Mouse (Mus musculus) MEL (cell line): ENCODE measurements around the gene Sod1. TPM values are rescaled to one million over a fixed set of nuclear protein-coding genes. Genes with fewer than 3 reads are reported as not detected.
A peak's percentile ranks its signal among the peaks of the same experiment; 100 is the strongest.

Experiments
- DNase-seq: peaks from one replicate; pipeline ENCODE4 v3.0.0; 2011; ENCODE audit warnings: low read depth, low spot score
- H3K27ac ChIP-seq: 2 replicates; pipeline ENCODE4 v1.5.1; 2012; ENCODE audit warnings: low read depth, mild to moderate bottlenecking, control low read depth, low read length, moderate library complexity; ENCODE audit not compliant: control insufficient read depth
- H3K27me3 ChIP-seq, 2 experiments: fragments of 150-350 bp in 1 of 2; sonication (generic) in 1 of 2; 2 replicates each; pipeline ENCODE4 v1.6.1; 2012; ENCODE audit warnings: low read length in 2 of 2, mild to moderate bottlenecking in 2 of 2, improper control_type of control experiment in 1 of 2, moderate library complexity in 1 of 2; ENCODE audit not compliant: insufficient read depth in 2 of 2, control insufficient read depth in 1 of 2
- H3K36me3 ChIP-seq, 2 experiments: 2 replicates each; pipeline ENCODE4 v1.6.1; 2012 to 2014; ENCODE audit warnings: low read length in 2 of 2, improper control_type of control experiment in 1 of 2, inconsistent platforms in 1 of 2, mild to moderate bottlenecking in 1 of 2; ENCODE audit not compliant: insufficient read depth in 2 of 2, control insufficient read depth in 1 of 2
- H3K4me1 ChIP-seq, 2 experiments: fragments of 150-350 bp in 1 of 2; sonication (generic) in 1 of 2; 2 replicates each; pipeline ENCODE4 v1.6.1; 2012; ENCODE audit warnings: low read length in 2 of 2, improper control_type of control experiment in 1 of 2, mild to moderate bottlenecking in 1 of 2; ENCODE audit not compliant: insufficient read depth in 2 of 2, control insufficient read depth in 1 of 2
- H3K4me3 ChIP-seq, 2 experiments: fragments of 150-350 bp in 1 of 2; sonication (generic) in 1 of 2; 2 replicates each; pipeline ENCODE4 v1.5.1; 2012; ENCODE audit warnings: low read depth in 2 of 2, low read length in 2 of 2, mild to moderate bottlenecking in 2 of 2, moderate library complexity in 2 of 2, control low read depth in 1 of 2, improper control_type of control experiment in 1 of 2; ENCODE audit not compliant: control insufficient read depth in 1 of 2, insufficient read depth in 1 of 2
- H3K79me2 ChIP-seq: 2 replicates; pipeline ENCODE4 v1.6.1; 2012; ENCODE audit warnings: mild to moderate bottlenecking, low read length, moderate library complexity; ENCODE audit not compliant: control insufficient read depth, poor library complexity, insufficient read depth
- H3K9ac ChIP-seq: 2 replicates; pipeline ENCODE4 v1.6.1; 2012; ENCODE audit warnings: low read depth, mild to moderate bottlenecking, control low read depth, low read length, moderate library complexity; ENCODE audit not compliant: control insufficient read depth, poor library complexity, severe bottlenecking
- H3K9me3 ChIP-seq: fragments of 150-350 bp; sonication (generic); replicated peaks from 2 replicates; pipeline ENCODE4 v1.6.1; 2012; ENCODE audit warnings: mild to moderate bottlenecking, low read length, improper control_type of control experiment, moderate library complexity; ENCODE audit not compliant: insufficient read depth
- BHLHE40 ChIP-seq: IDR thresholded peaks from 2 replicates; pipeline ENCODE4 v1.6.1; 2012; ENCODE audit warnings: low read depth, mild to moderate bottlenecking, inconsistent platforms, low read length, improper control_type of control experiment, borderline replicate concordance
- CHD1 ChIP-seq: IDR thresholded peaks from 2 replicates; pipeline ENCODE4 v1.6.1; 2012; ENCODE audit warnings: low read depth, mild to moderate bottlenecking, inconsistent platforms, low read length, improper control_type of control experiment
- CHD2 ChIP-seq: IDR thresholded peaks from 2 replicates; pipeline ENCODE4 v1.6.1; 2011; ENCODE audit warnings: low read length, improper control_type of control experiment
- CTCF ChIP-seq, 3 experiments: IDR thresholded peaks in 2 of 3; conservative IDR thresholded peaks in 1 of 3; 2 replicates each; pipeline ENCODE4 v1.5.1; 2011 to 2012; ENCODE audit warnings: low read length in 3 of 3, low read depth in 2 of 3, mild to moderate bottlenecking in 2 of 3, improper control_type of control experiment in 1 of 3, inconsistent platforms in 1 of 3, mixed read lengths in 1 of 3, moderate library complexity in 1 of 3; ENCODE audit not compliant: control insufficient read depth in 1 of 3, insufficient read depth in 1 of 3, poor library complexity in 1 of 3, severe bottlenecking in 1 of 3
- E2F4 ChIP-seq: IDR thresholded peaks from 2 replicates; pipeline ENCODE4 v1.6.1; 2011; ENCODE audit warnings: low read depth, low read length, improper control_type of control experiment, borderline replicate concordance
- ELF1 ChIP-seq: IDR thresholded peaks from 2 replicates; pipeline ENCODE4 v1.6.1; 2014; ENCODE audit warnings: low read depth, mild to moderate bottlenecking, inconsistent platforms, low read length, improper control_type of control experiment, moderate library complexity
- EP300 ChIP-seq, 2 experiments: IDR thresholded peaks; 2 replicates each; pipeline ENCODE4 v1.6.1; 2011; ENCODE audit warnings: improper control_type of control experiment in 2 of 2, low read length in 2 of 2, low read depth in 1 of 2, mild to moderate bottlenecking in 1 of 2
- ETS1 ChIP-seq: IDR thresholded peaks from 2 replicates; pipeline ENCODE4 v1.6.1; 2012; ENCODE audit warnings: low read depth, mild to moderate bottlenecking, inconsistent platforms, low read length, improper control_type of control experiment, moderate library complexity
- GABPA ChIP-seq: IDR thresholded peaks from 2 replicates; pipeline ENCODE4 v1.6.1; 2012; ENCODE audit warnings: low read depth, mild to moderate bottlenecking, inconsistent platforms, low read length, improper control_type of control experiment, moderate library complexity
- GATA1 ChIP-seq: IDR thresholded peaks from 2 replicates; pipeline ENCODE4 v1.6.1; 2011; ENCODE audit warnings: low read depth, low read length, improper control_type of control experiment
- HCFC1 ChIP-seq: IDR thresholded peaks from 2 replicates; pipeline ENCODE4 v1.6.1; 2012; ENCODE audit warnings: low read depth, mild to moderate bottlenecking, inconsistent platforms, low read length, improper control_type of control experiment, moderate library complexity
- JUND ChIP-seq: IDR thresholded peaks from 2 replicates; pipeline ENCODE4 v1.6.1; 2011; ENCODE audit warnings: low read depth, mild to moderate bottlenecking, improper control_type of control experiment, low read length
- KAT2A ChIP-seq: conservative IDR thresholded peaks from 2 replicates; pipeline ENCODE4 v1.6.1; 2012; ENCODE audit warnings: low read depth, low read length, improper control_type of control experiment, inconsistent platforms
- MAFK ChIP-seq: IDR thresholded peaks from 2 replicates; pipeline ENCODE4 v1.6.1; 2011; ENCODE audit warnings: low read depth, mild to moderate bottlenecking, low read length, improper control_type of control experiment, borderline replicate concordance
- MAX ChIP-seq: IDR thresholded peaks from 2 replicates; pipeline ENCODE4 v1.6.1; 2011; ENCODE audit warnings: low read length, improper control_type of control experiment
- MAZ ChIP-seq: IDR thresholded peaks from 2 replicates; pipeline ENCODE4 v1.6.1; 2012; ENCODE audit warnings: low read depth, mild to moderate bottlenecking, inconsistent platforms, low read length, improper control_type of control experiment
- MEF2A ChIP-seq: IDR thresholded peaks from 2 replicates; pipeline ENCODE4 v1.6.1; 2014; ENCODE audit warnings: low read depth, mild to moderate bottlenecking, inconsistent platforms, low read length, improper control_type of control experiment; ENCODE audit not compliant: poor library complexity, insufficient replicate concordance, severe bottlenecking; ENCODE audit errors: extremely low read depth
- MXI1 ChIP-seq: IDR thresholded peaks from 2 replicates; pipeline ENCODE4 v1.6.1; 2011; ENCODE audit warnings: mild to moderate bottlenecking, low read depth, low read length, improper control_type of control experiment
- MYB ChIP-seq: IDR thresholded peaks from 2 replicates; pipeline ENCODE4 v1.6.1; 2011; ENCODE audit warnings: mild to moderate bottlenecking, low read depth, low read length, improper control_type of control experiment
- NELFE ChIP-seq: IDR thresholded peaks from 2 replicates; pipeline ENCODE4 v1.6.1; 2011; ENCODE audit warnings: low read depth, low read length, improper control_type of control experiment
- NRF1 ChIP-seq: IDR thresholded peaks from 2 replicates; pipeline ENCODE4 v1.6.1; 2014; ENCODE audit warnings: low read depth, mild to moderate bottlenecking, inconsistent platforms, low read length, improper control_type of control experiment, moderate library complexity; ENCODE audit not compliant: poor library complexity, insufficient read depth, severe bottlenecking
- POLR2A ChIP-seq, 2 experiments: IDR thresholded peaks; 2 replicates each; pipeline ENCODE4 v1.6.1; 2011 to 2012; ENCODE audit warnings: low read length in 2 of 2, mild to moderate bottlenecking in 2 of 2, control low read depth in 1 of 2, improper control_type of control experiment in 1 of 2, low read depth in 1 of 2, moderate library complexity in 1 of 2; ENCODE audit not compliant: control insufficient read depth in 1 of 2, insufficient read depth in 1 of 2, poor library complexity in 1 of 2
- POLR2AphosphoS2 ChIP-seq: IDR thresholded peaks from 2 replicates; pipeline ENCODE4 v1.6.1; 2011; ENCODE audit warnings: low read length, improper control_type of control experiment
- POLR2AphosphoS5 ChIP-seq: IDR thresholded peaks from 2 replicates; pipeline ENCODE4 v1.6.1; 2012; ENCODE audit warnings: low read depth, borderline replicate concordance, mild to moderate bottlenecking, inconsistent platforms, low read length, moderate library complexity, mixed read lengths
- RAD21 ChIP-seq: IDR thresholded peaks from 2 replicates; pipeline ENCODE4 v1.6.1; 2011; ENCODE audit warnings: mild to moderate bottlenecking, low read depth, low read length, improper control_type of control experiment
- SIN3A ChIP-seq: IDR thresholded peaks from 2 replicates; pipeline ENCODE4 v1.6.1; 2012; ENCODE audit warnings: low read length, improper control_type of control experiment, inconsistent platforms
- SMC3 ChIP-seq: IDR thresholded peaks from 2 replicates; pipeline ENCODE4 v1.6.1; 2011; ENCODE audit warnings: low read depth, low read length, improper control_type of control experiment
- TAL1 ChIP-seq: IDR thresholded peaks from 2 replicates; pipeline ENCODE4 v1.6.1; 2012; ENCODE audit warnings: mild to moderate bottlenecking, inconsistent platforms, low read length, moderate library complexity, mixed read lengths
- TCF12 ChIP-seq: IDR thresholded peaks from 2 replicates; pipeline ENCODE4 v1.6.1; 2014; ENCODE audit warnings: low read depth, mild to moderate bottlenecking, inconsistent platforms, low read length, improper control_type of control experiment, moderate library complexity
- UBTF ChIP-seq: IDR thresholded peaks from 2 replicates; pipeline ENCODE4 v1.6.1; 2012; ENCODE audit warnings: low read depth, mild to moderate bottlenecking, inconsistent platforms, low read length, improper control_type of control experiment, moderate library complexity, borderline replicate concordance; ENCODE audit not compliant: insufficient read depth
- USF1 ChIP-seq: IDR thresholded peaks from 2 replicates; pipeline ENCODE4 v1.6.1; 2014; ENCODE audit warnings: low read depth, mild to moderate bottlenecking, inconsistent platforms, low read length, improper control_type of control experiment, moderate library complexity
- ZC3H11A ChIP-seq: IDR thresholded peaks from 2 replicates; pipeline ENCODE4 v1.6.1; 2012; ENCODE audit warnings: low read depth, mild to moderate bottlenecking, inconsistent platforms, low read length, improper control_type of control experiment
- ZKSCAN1 ChIP-seq: IDR thresholded peaks from 2 replicates; pipeline ENCODE4 v1.6.1; 2012; ENCODE audit warnings: low read depth, mild to moderate bottlenecking, inconsistent platforms, low read length, improper control_type of control experiment, moderate library complexity
- ZMIZ1 ChIP-seq: IDR thresholded peaks from 2 replicates; pipeline ENCODE4 v1.6.1; 2012; ENCODE audit warnings: low read depth, mild to moderate bottlenecking, inconsistent platforms, low read length, improper control_type of control experiment, moderate library complexity
- ZNF384 ChIP-seq: IDR thresholded peaks from 2 replicates; pipeline ENCODE4 v1.6.1; 2012; ENCODE audit warnings: low read depth, mild to moderate bottlenecking, inconsistent platforms, low read length, improper control_type of control experiment
- polyA plus RNA-seq, 2 experiments: library from polyadenylated mRNA; stranded (reverse) in 1 of 2; unstranded in 1 of 2; fragments of >175 nt in 1 of 2; fragments of >200 nt in 1 of 2; gene quantifications; 2 replicates each; pipeline versions ENCODE4 v1.2.1 to v1.2.4; 2012; ENCODE audit warnings: low replicate concordance in 2 of 2, low read depth in 1 of 2; ENCODE audit not compliant: insufficient read length in 2 of 2, insufficient read depth in 1 of 2, missing spikeins in 1 of 2
- total RNA-seq: library from RNA; depleted of rRNA; stranded (reverse); fragments of 300-350 nt; gene quantifications from 2 replicates; pipeline ENCODE4 v1.2.3, GENCODE M21; 2012

Sod1 gene
- total and polyA plus RNA-seq, 3 experiments, result 380 to 1,094 (median 474) TPM

DNA sequence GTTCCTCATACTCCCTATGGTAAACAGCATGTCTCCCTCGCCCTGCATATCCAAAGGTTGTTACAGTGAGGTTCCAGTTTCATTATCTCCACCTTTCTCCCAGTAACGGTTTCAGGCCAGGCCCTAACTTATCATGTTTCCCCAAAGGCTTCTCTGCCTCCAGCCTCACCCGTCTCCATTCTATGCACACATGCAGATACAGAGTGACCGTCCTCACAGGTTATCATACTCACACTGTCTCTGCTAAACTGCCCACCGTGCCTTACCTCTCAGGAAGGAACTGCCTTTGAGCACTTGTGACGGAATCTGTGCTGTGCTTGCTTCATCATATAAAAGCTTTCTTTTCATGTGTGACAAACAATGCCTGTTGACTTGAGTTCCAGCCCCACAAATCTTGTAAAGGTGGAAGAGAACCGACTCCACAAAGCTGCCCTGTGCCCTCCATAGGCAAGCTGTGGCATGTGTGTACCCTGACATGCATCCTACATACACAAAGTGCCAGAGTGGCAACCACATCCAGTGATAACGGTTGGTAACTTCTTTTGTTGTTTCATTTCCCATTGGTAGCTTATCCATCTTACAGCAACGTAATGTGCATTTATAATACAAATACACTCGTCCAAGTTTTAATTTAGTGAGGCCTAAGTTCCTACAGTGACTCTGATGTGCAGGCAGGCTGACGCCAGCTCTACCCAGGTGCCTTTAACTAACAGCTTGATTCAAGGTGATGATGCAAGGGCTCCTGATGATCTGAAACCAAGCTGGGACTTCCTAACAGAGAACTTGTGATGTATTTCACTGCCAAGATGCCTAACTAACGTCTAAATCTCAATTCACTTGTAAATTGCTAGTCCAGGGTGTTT lies 6.8 kb upstream of the Sod1 start:
- peak overlapping the region; percentile 94 for H3K27ac ChIP-seq
- no peaks in the 10 kb centered on the region for H3K27me3 ChIP-seq
- peak overlapping the region; percentile 43 to 50 for H3K4me3 ChIP-seq
- peak overlapping the region; percentile 70 for H3K9ac ChIP-seq
- H3K36me3 ChIP-seq, result peaks cover 0 to 27% of the 10 kb centered on the region in 2 experiments; a peak in 2 of 4 replicates
- no peaks in the 10 kb centered on the region for H3K79me2 ChIP-seq
- no peaks in the 10 kb centered on the region for H3K9me3 ChIP-seq
- DNase-seq, result peak; percentile 86
- H3K4me1 ChIP-seq, result peaks cover 6 to 17% of the 10 kb centered on the region in 2 experiments
- TF ChIP-seq POLR2AphosphoS2 (no peak), GABPA (no peak), MAX (peak; percentile 55; the same call in 1 of the 2 replicates), KAT2A (peak; percentile 25; the same call in 1 of the 2 replicates), CHD1 (peak; percentile 95), UBTF (no peak), GATA1 (peak; percentile 85), ZKSCAN1 (no peak), HCFC1 (peak; percentile 32; the same call in 1 of the 2 replicates), ZC3H11A (no peak), ZMIZ1 (peak; percentile 59; the same call in 1 of the 2 replicates), ZNF384 (0 out of 2 replicates have a peak, but pooled peaks have one; percentile 4), USF1 (no peak), POLR2AphosphoS5 (no peak), TAL1 (peak; percentile 58), MAFK (no peak), JUND (no peak), SMC3 (no peak), E2F4 (no peak), MAZ (0 out of 2 replicates have a peak, but pooled peaks have one; percentile 3), BHLHE40 (peak; percentile 56; the same call in 1 of the 2 replicates), TCF12 (peak; percentile 86), CHD2 (no peak; the same call in none of the 2 replicates), MXI1 (peak; percentile 70; the same call in 1 of the 2 replicates), SIN3A (peak; percentile 84), ELF1 (0 out of 2 replicates have a peak, but pooled peaks have one; percentile 13), RAD21 (no peak), EP300 (IDR thresholded peaks at IDR 0.05; ENCODE audit: low read depth in 1 of 2, low read length in 2 of 2) (peak; percentile 90 to 97), MEF2A (no peak), POLR2A (IDR thresholded peaks at IDR 0.05; ENCODE audit: control insufficient read depth in 1 of 2, insufficient read depth in 1 of 2, low read depth in 1 of 2, low read length in 2 of 2, poor library complexity in 1 of 2) (peak; percentile 41 to 54; a peak in 3 of 4 replicates), NRF1 (no peak), NELFE (peak; percentile 71), CTCF (IDR thresholded peaks at IDR 0.05 in 2 of 3, conservative IDR thresholded peaks at IDR 0.05 in 1 of 3; ENCODE audit: control insufficient read depth in 1 of 3, insufficient read depth in 1 of 3, low read depth in 2 of 3, low read length in 3 of 3, poor library complexity in 1 of 3, severe bottlenecking in 1 of 3) (no peak), MYB (peak; percentile 95), ETS1 (peak; percentile 78)
